Mouse (Mus musculus) ES-E14 (cell line): ENCODE results near the gene Olfr1410.

Experiments used
- HCFC1 ChIP-seq: IDR thresholded peaks from 2 replicates; pipeline ENCODE4 v1.6.1; 2012; ENCODE audit warnings: low read length, inconsistent platforms, borderline replicate concordance; ENCODE audit not compliant: insufficient read depth
- MAFK ChIP-seq: IDR thresholded peaks from 2 replicates; pipeline ENCODE4 v1.6.1; 2014; ENCODE audit warnings: mild to moderate bottlenecking, low read depth, low read length, inconsistent platforms; ENCODE audit not compliant: insufficient read depth
- ZC3H11A ChIP-seq: IDR thresholded peaks from 2 replicates; pipeline ENCODE4 v1.6.1; 2012; ENCODE audit warnings: low read depth, mild to moderate bottlenecking, inconsistent platforms, low read length, borderline replicate concordance
- ZNF384 ChIP-seq: IDR thresholded peaks from 2 replicates; pipeline ENCODE4 v1.6.1; 2012; ENCODE audit warnings: low read depth, low read length, inconsistent platforms

- TF ChIP-seq ZNF384 (no peak), HCFC1 (no peak), ZC3H11A (no peak), MAFK (no peak)
Measured at GRCm38 (mm10) chr1:92659392-92659791, 53.8 kb downstream of the Olfr1410 start.
